ENCODE assay signal across 14 mouse cellular contexts in genomic region chr10:61627195-61627937, GRCm38 (mm10). TPM values are rescaled to one million over a fixed set of nuclear protein-coding genes. Genes with fewer than 3 reads are reported as not detected.
A peak's percentile ranks its signal among the peaks of the same experiment; 100 is the strongest.
DNase-seq lines count a peak whose midpoint lies in the region; ATAC-seq lines count a peak whose summit lies in the region.
"Had no signal": no experiment of that assay in that cellular context is flagged by ENCODE, and none has a peak within 500 bp of the region (broad histone marks: within the 10 kb centered on the region; RNA-seq: fewer than 3 reads in every experiment).

No protein-coding gene starts in this region.

- no peak overlapping the region for H3K4me3 ChIP-seq in kidney, embryonic 16.5 days (ENCODE audit: low read length)
- H3K4me3 ChIP-seq: forebrain, embryonic 12.5 days; limb, embryonic 12.5 days; neural tube, embryonic 12.5 days had no signal

- no peaks in the 10 kb centered on the region for H3K9me3 ChIP-seq in kidney, embryonic 16.5 days (ENCODE audit: low read length)
- H3K9me3 ChIP-seq: forebrain, embryonic 12.5 days; neural tube, embryonic 12.5 days had no signal

- H3K9ac ChIP-seq in kidney, embryonic 16.5 days (replicated peaks; ENCODE audit: low read length) = no peak overlapping the region
- H3K9ac ChIP-seq: forebrain, embryonic 12.5 days; limb, embryonic 12.5 days; neural tube, embryonic 12.5 days had no signal

- DNase-seq in cerebellum, postnatal 14 days = peak; percentile 28 to 36
- DNase-seq in cerebellum, adult 8-10 months = no peak
- peak; percentile 6 to 31 for DNase-seq in kidney, postnatal 36 days
- DNase-seq in embryo, embryonic 9.5 days (ENCODE audit: extremely low spot score) = peak; percentile 13
- DNase-seq in lung, postnatal 4 days = peak; percentile 14 to 29
- DNase-seq in frontal cortex, adult 2 months (ENCODE audit: extremely low spot score in 1 of 2, low spot score in 1 of 2) = no peak
- no peak for DNase-seq in left cerebral cortex, adult 9 months (ENCODE audit: low spot score in 2 of 2)
- DNase-seq: right cerebral cortex, postnatal 25 days had no signal

- no peak overlapping the region for H3K27ac ChIP-seq in kidney, embryonic 16.5 days (ENCODE audit: low read length)
- H3K27ac ChIP-seq: forebrain, embryonic 12.5 days; kidney, postnatal 0 days; limb, embryonic 12.5 days; neural tube, embryonic 12.5 days had no signal

- H3K36me3 ChIP-seq in kidney, embryonic 16.5 days (ENCODE audit: insufficient read depth, low read length) = no peaks in the 10 kb centered on the region
- H3K36me3 ChIP-seq: forebrain, embryonic 12.5 days; limb, embryonic 12.5 days; neural tube, embryonic 12.5 days had no signal

- peaks cover 22% of the 10 kb centered on the region for H3K27me3 ChIP-seq in kidney, embryonic 16.5 days (ENCODE audit: insufficient read depth, low read length)

- no peak for ATAC-seq in kidney, embryonic 16.5 days (ENCODE audit: low FRiP score, low TSS enrichment)

- no peak overlapping the region for H3K4me2 ChIP-seq in kidney, embryonic 16.5 days (replicated peaks; ENCODE audit: low read depth, low read length)
- H3K4me2 ChIP-seq: forebrain, embryonic 12.5 days; limb, embryonic 12.5 days; neural tube, embryonic 12.5 days had no signal

- WGBS in kidney, embryonic 16.5 days = 63% methylated on average over 15 of the region's 15 CpGs

- peaks cover 12% of the 10 kb centered on the region for H3K4me1 ChIP-seq in kidney, embryonic 16.5 days (ENCODE audit: insufficient read depth, low read length)

RNA-seq across cellular contexts. Expression of gene Ppa1, which starts 21.0 kb away (rescaled TPM):
- 179 and 180 TPM in 2 replicates for polyA plus RNA-seq in kidney, embryonic 16.5 days (2015; fragmentation: Nextera tagmentation; extraction: Ambion mirVana)
- 105 and 113 TPM in 2 replicates for polyA plus RNA-seq in frontal cortex, adult 2 months (2012; rRNA removed)

RNA-seq across cellular contexts. Expression of gene Npffr1, which starts 32.1 kb away (rescaled TPM):
- polyA plus RNA-seq in kidney, embryonic 16.5 days (2015; fragmentation: Nextera tagmentation; extraction: Ambion mirVana) = 0.12 TPM in 2 replicates
- 1.3 and 1.4 TPM in 2 replicates for polyA plus RNA-seq in frontal cortex, adult 2 months (2012; rRNA removed)
- polyA plus RNA-seq: C2C12 had no signal

RNA-seq across cellular contexts. Expression of gene Sar1a, which starts 52.7 kb away (rescaled TPM):
- polyA plus RNA-seq in kidney, embryonic 16.5 days (2015; fragmentation: Nextera tagmentation; extraction: Ambion mirVana) = 247 and 260 TPM in 2 replicates
- 114 and 115 TPM in 2 replicates for polyA plus RNA-seq in frontal cortex, adult 2 months (2012; rRNA removed)

Comparison
In these comparisons a context has a peak if more than half of its experiments do, and no peak if none do; other contexts are left out.
1. DNase-seq: peak in cerebellum, postnatal 14 days (2 of 2), kidney, postnatal 36 days (2 of 2), embryo, embryonic 9.5 days (single experiment) and lung, postnatal 4 days (2 of 2); none in cerebellum, adult 8-10 months (single experiment), frontal cortex, adult 2 months (0 of 2) and left cerebral cortex, adult 9 months (0 of 2).